Mouse (Mus musculus) megakaryocyte, embryonic 14.5 days (primary cell): ENCODE data around the gene Iffo2. TPM values are rescaled to one million over a fixed set of nuclear protein-coding genes. Genes with fewer than 3 reads are reported as not detected.

Source experiments
- H3K27me3 ChIP-seq: replicated peaks from 2 replicates; pipeline ENCODE3; 2012; ENCODE audit warnings: inconsistent platforms
- H3K36me3 ChIP-seq: replicated peaks from 2 replicates; pipeline ENCODE3; 2012; ENCODE audit warnings: low read length, inconsistent platforms, mixed read lengths
- H3K4me1 ChIP-seq: 2 replicates; pipeline ENCODE4 v1.6.1; 2012; ENCODE audit warnings: inconsistent platforms
- H3K4me3 ChIP-seq: replicated peaks from 2 replicates; pipeline ENCODE3; 2012; ENCODE audit warnings: moderate library complexity, mild to moderate bottlenecking, inconsistent platforms
- H3K9me3 ChIP-seq: 2 replicates; pipeline ENCODE4 v1.6.1; 2012; ENCODE audit warnings: inconsistent platforms
- FLI1 ChIP-seq: IDR thresholded peaks from 2 replicates; pipeline ENCODE4 v1.6.1; 2012; ENCODE audit warnings: low read length, inconsistent platforms, mixed read lengths
- GATA1 ChIP-seq: IDR thresholded peaks from 3 replicates; pipeline ENCODE4 v1.6.1; 2012; ENCODE audit warnings: mixed read lengths, low read length, inconsistent platforms, borderline replicate concordance
- polyA plus RNA-seq: library from polyadenylated mRNA; stranded (reverse); fragments of >175 nt; gene quantifications from 2 replicates; pipeline ENCODE4 v1.2.3, GENCODE M21; 2012; ENCODE audit warnings: low replicate concordance; ENCODE audit not compliant: insufficient read depth

Iffo2 gene
- polyA plus RNA-seq, 1 experiment: 1.8 TPM

GRCm38 (mm10) chr4:139646916-139647315 lies 116.6 kb downstream of the Iffo2 start:
- Histone ChIP-seq H3K9me3 (peaks cover 5% of the 10 kb centered on the region), H3K36me3 (peaks cover 73% of the 10 kb centered on the region), H3K4me3 (no peak overlapping the region), H3K27me3 (peaks cover 45% of the 10 kb centered on the region), H3K4me1 (peaks cover 21% of the 10 kb centered on the region)
- TF ChIP-seq GATA1 (no peak), FLI1 (no peak)

- Histone ChIP-seq H3K36me3 (peaks cover 41% of the 10 kb centered on the region), H3K4me3 (no peak overlapping the region)
- no peak for TF ChIP-seq GATA1
- TF ChIP-seq FLI1: no peak
These were observed 119.9 kb downstream of the Iffo2 start for GRCm38 (mm10) chr4:139650086-139650743.

GRCm38 (mm10) chr4:139650907-139651306 lies 120.6 kb downstream of the Iffo2 start:
- peaks cover 36% of the 10 kb centered on the region for H3K36me3 ChIP-seq
- H3K4me3 ChIP-seq: peak overlapping the region; percentile 20
- TF ChIP-seq GATA1 (no peak), FLI1 (no peak)
- peaks cover 5% of the 10 kb centered on the region for H3K9me3 ChIP-seq
- H3K4me1 ChIP-seq: peaks cover 20% of the 10 kb centered on the region
- peaks cover 68% of the 10 kb centered on the region for H3K27me3 ChIP-seq

More at GRCm38 (mm10) chr4:139650086-139650743, 119.9 kb downstream of the Iffo2 start:
- peaks cover 20% of the 10 kb centered on the region for H3K4me1 ChIP-seq
- H3K9me3 ChIP-seq: peaks cover 5% of the 10 kb centered on the region
- peaks cover 62% of the 10 kb centered on the region for H3K27me3 ChIP-seq

GRCm38 (mm10) chr4:139653238-139653637 lies 122.9 kb downstream of the Iffo2 start, which contains the start of gene Tas1r2:
Gene Tas1r2, plus strand, starts transcription at chr4:139653538.
- Histone ChIP-seq H3K36me3 (peaks cover 18% of the 10 kb centered on the region), H3K4me3 (no peak within 1 kb of the TSS), H3K9me3 (peaks cover 4% of the 10 kb centered on the region), H3K27me3 (peaks cover 81% of the 10 kb centered on the region), H3K4me1 (peaks cover 20% of the 10 kb centered on the region)
- no peak for TF ChIP-seq GATA1
- no peak for TF ChIP-seq FLI1

GRCm38 (mm10) chr4:139661897-139662296 lies 131.5 kb downstream of the Iffo2 start:
- Histone ChIP-seq H3K36me3 (no peaks in the 10 kb centered on the region), H3K4me1 (no peaks in the 10 kb centered on the region), H3K4me3 (no peak overlapping the region), H3K27me3 (peaks cover 79% of the 10 kb centered on the region), H3K9me3 (peaks cover 32% of the 10 kb centered on the region)
- TF ChIP-seq GATA1 (no peak), FLI1 (no peak)

GRCm38 (mm10) chr4:139667632-139668031 lies 137.3 kb downstream of the Iffo2 start:
- no peak overlapping the region for H3K4me3 ChIP-seq
- H3K4me1 ChIP-seq: no peaks in the 10 kb centered on the region
- H3K27me3 ChIP-seq: peaks cover 57% of the 10 kb centered on the region
- TF ChIP-seq GATA1 (no peak), FLI1 (no peak)
- no peaks in the 10 kb centered on the region for H3K36me3 ChIP-seq
- peaks cover 9% of the 10 kb centered on the region for H3K9me3 ChIP-seq

- Histone ChIP-seq H3K36me3 (no peaks in the 10 kb centered on the region), H3K4me3 (no peak overlapping the region), H3K4me1 (no peaks in the 10 kb centered on the region), H3K27me3 (peaks cover 55% of the 10 kb centered on the region), H3K9me3 (peaks cover 9% of the 10 kb centered on the region)
- no peak for TF ChIP-seq GATA1
- no peak for TF ChIP-seq FLI1
These were observed 139.5 kb downstream of the Iffo2 start for GRCm38 (mm10) chr4:139669847-139670246.

Other genes starting within 250 kb of the Iffo2 start
- gene Pqlc2, start 219.8 kb upstream of the Iffo2 start, polyA plus RNA-seq: 26.5 and 33.4 TPM in 2 replicates
- gene Akr7a5, start 219.8 kb upstream of the Iffo2 start, polyA plus RNA-seq: 35.7 and 43.6 TPM in 2 replicates
- 38.8 and 55.8 TPM in 2 replicates for gene Mrto4, start 178.0 kb upstream of the Iffo2 start, polyA plus RNA-seq
- 2.2 and 3.3 TPM in 2 replicates for gene Emc1, start 178.0 kb upstream of the Iffo2 start, polyA plus RNA-seq
- 58.6 and 69.3 TPM in 2 replicates for gene Ubr4, start 177.9 kb upstream of the Iffo2 start, polyA plus RNA-seq
- 0.03 TPM in 1 of 2 replicates, not detected in the other for gene Gm21969, start 72.6 kb downstream of the Iffo2 start, polyA plus RNA-seq
- 12.3 and 18.6 TPM in 2 replicates for gene Aldh4a1, start 92.3 kb downstream of the Iffo2 start, polyA plus RNA-seq
- gene Tas1r2, start 123.0 kb downstream of the Iffo2 start, polyA plus RNA-seq: 0.48 TPM in 1 of 2 replicates, not detected in the other